Mouse (Mus musculus): ENCODE results near the gene Thsd7b. TPM values are rescaled to one million over a fixed set of nuclear protein-coding genes. Genes with fewer than 3 reads are reported as not detected.

The Thsd7b gene
- polyA plus RNA-seq, 1 experiment from 2014 or later, result 0.54 TPM

DNA sequence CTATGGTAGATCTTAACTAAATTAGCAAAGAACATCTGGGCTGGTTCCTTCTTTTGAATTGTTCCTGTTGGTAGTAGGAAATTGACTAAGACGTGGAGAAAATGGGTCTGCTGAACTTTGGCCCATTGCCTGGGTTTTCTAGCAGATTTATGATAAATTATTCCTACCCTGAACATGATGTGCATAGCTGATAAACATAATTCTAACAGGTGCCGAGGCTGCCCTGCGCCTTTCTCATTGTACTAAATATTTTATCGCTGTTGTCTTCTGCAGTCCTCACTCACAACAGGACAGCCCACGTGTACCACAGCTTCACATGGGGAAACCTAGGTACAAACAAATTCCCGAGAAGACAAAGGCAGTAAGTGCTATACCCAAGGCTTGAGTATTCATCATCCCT lies 83.5 kb downstream of the Thsd7b start:
- Histone ChIP-seq H3K4me2 (no peak overlapping the region), H3K27me3 (ENCODE audit: insufficient read depth, low read length) (no peaks in the 10 kb centered on the region), H3K4me1 (ENCODE audit: insufficient read depth) (no peaks in the 10 kb centered on the region), H3K9me3 (ENCODE audit: low read depth, low read length) (no peaks in the 10 kb centered on the region), H3K27ac (ENCODE audit: low read depth) (no peak overlapping the region), H3K36me3 (ENCODE audit: insufficient read depth) (no peaks in the 10 kb centered on the region), H3K9ac (no peak overlapping the region), H3K4me3 (ENCODE audit: low read depth, low read length) (no peak overlapping the region)
- WGBS, result 68% methylated on average over 6 of the region's 6 CpGs
- ATAC-seq (ENCODE audit: insufficient read depth) (no peak), DNase-seq (no peak)
- TF ChIP-seq CTCF (IDR thresholded peaks at IDR 0.05; ENCODE audit: low read depth), result no peak

DNA sequence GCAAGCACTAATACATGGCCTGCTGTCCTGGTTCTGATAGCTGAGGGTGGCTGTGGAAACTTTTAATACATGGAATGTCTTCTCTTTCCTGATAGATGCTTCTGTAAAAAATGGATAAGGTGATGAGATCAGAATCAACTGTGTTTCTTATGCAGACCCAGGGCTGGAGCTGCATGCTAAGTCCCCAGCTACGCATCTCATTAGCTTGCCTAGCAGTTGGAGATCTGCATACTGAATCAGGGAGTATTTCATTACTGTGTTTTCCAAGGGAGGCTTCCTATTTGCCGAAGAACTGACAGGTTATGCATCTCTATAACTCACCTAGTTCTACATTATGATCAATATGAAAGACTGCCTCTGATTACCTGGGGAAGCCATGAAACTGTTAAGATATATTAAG lies 84.3 kb downstream of the Thsd7b start:
- no peak for DNase-seq
- TF ChIP-seq CTCF (IDR thresholded peaks at IDR 0.05; ENCODE audit: low read depth), result no peak
- Histone ChIP-seq H3K4me2 (no peak overlapping the region), H3K27me3 (ENCODE audit: insufficient read depth, low read length) (no peaks in the 10 kb centered on the region), H3K36me3 (ENCODE audit: insufficient read depth) (no peaks in the 10 kb centered on the region), H3K4me1 (ENCODE audit: insufficient read depth) (no peaks in the 10 kb centered on the region), H3K9me3 (ENCODE audit: low read depth, low read length) (no peaks in the 10 kb centered on the region), H3K27ac (ENCODE audit: low read depth) (no peak overlapping the region), H3K4me3 (ENCODE audit: low read depth, low read length) (no peak overlapping the region), H3K9ac (no peak overlapping the region)
- 86% methylated on average over 2 of the region's 2 CpGs for WGBS
- no peak for ATAC-seq (ENCODE audit: insufficient read depth)

DNA sequence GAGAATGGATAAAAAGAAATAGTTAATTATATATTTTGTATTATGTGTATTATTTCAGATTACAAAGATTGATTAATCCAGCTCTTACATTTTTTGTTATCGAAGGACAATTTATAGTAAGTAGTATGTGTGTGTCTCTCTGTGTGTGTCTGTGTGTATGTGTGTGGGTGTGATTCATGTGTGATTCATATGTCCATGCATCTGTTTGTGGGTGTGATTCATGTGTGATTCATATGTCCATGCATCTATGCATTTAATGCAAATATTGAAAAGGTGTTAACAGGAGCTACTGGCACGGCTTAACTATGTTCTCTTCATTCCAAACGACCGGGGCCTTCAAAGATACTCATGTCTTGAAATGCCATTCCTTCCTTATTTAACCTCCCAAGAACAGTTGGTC lies 90.3 kb downstream of the Thsd7b start:
- 79% methylated on average over 4 of the region's 4 CpGs for WGBS
- H3K9ac ChIP-seq, result no peak overlapping the region
- ATAC-seq (ENCODE audit: insufficient read depth) (no peak), DNase-seq (no peak)
- no peaks in the 10 kb centered on the region for H3K27me3 ChIP-seq (ENCODE audit: insufficient read depth, low read length)
- H3K4me2 ChIP-seq, result no peak overlapping the region
- no peaks in the 10 kb centered on the region for H3K36me3 ChIP-seq (ENCODE audit: insufficient read depth)
- no peaks in the 10 kb centered on the region for H3K4me1 ChIP-seq (ENCODE audit: insufficient read depth)
- no peak for TF ChIP-seq CTCF (IDR thresholded peaks at IDR 0.05; ENCODE audit: low read depth)
- no peaks in the 10 kb centered on the region for H3K9me3 ChIP-seq (ENCODE audit: low read depth, low read length)
- no peak overlapping the region for H3K4me3 ChIP-seq (ENCODE audit: low read depth, low read length)
- no peak overlapping the region for H3K27ac ChIP-seq (ENCODE audit: low read depth)

DNA sequence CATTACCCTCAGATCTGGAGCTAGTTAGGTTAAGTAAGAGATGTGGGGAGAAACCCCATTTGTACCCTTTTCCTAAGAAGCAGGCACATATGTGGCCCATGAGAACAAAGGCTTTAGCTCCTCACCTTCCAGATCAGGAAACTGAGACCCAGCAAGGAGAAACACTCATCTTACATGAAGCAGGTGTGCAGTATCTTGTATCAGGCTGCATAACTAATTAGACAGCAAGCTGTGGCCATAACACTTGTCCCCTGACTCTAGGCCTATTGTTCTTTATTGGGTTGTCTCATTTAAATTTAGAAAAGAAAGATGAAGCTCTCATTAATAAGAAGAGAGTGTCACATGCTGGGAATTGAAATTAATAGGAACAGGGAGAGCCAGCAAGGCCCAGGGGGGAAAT lies 91.7 kb downstream of the Thsd7b start:
- DNase-seq, result no peak

DNA sequence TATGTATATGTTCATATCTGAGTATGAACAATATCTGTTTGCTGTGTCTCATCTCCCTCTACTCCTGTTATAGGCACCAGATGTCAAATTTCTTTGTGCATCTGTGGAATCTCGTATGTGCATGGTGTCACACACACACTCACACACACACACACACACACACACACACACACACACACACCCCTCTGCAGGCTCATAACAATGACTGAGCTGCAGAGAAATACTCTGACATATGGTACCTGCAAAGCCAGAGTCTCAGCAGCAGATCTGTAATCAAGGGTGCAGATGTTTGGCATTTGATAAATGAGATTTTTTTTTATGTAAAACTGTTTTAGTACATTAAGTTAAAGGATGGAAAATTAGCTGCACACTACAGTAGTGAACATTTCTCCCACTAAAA lies 92.5 kb downstream of the Thsd7b start:
- no peak for ATAC-seq (ENCODE audit: insufficient read depth)
- H3K27me3 ChIP-seq (ENCODE audit: insufficient read depth, low read length), result no peaks in the 10 kb centered on the region

More for the DNA sequence above, 91.7 kb downstream of the Thsd7b start:
- no peaks in the 10 kb centered on the region for H3K4me1 ChIP-seq (ENCODE audit: insufficient read depth)
- ATAC-seq (ENCODE audit: insufficient read depth), result no peak
- no peak overlapping the region for H3K4me2 ChIP-seq
- no peak for TF ChIP-seq CTCF (IDR thresholded peaks at IDR 0.05; ENCODE audit: low read depth)
- no peak overlapping the region for H3K9ac ChIP-seq
- no peak overlapping the region for H3K27ac ChIP-seq (ENCODE audit: low read depth)
- H3K9me3 ChIP-seq (ENCODE audit: low read depth, low read length), result no peaks in the 10 kb centered on the region
- H3K4me3 ChIP-seq (ENCODE audit: low read depth, low read length), result no peak overlapping the region
- no peaks in the 10 kb centered on the region for H3K36me3 ChIP-seq (ENCODE audit: insufficient read depth)
- no peaks in the 10 kb centered on the region for H3K27me3 ChIP-seq (ENCODE audit: insufficient read depth, low read length)

DNA sequence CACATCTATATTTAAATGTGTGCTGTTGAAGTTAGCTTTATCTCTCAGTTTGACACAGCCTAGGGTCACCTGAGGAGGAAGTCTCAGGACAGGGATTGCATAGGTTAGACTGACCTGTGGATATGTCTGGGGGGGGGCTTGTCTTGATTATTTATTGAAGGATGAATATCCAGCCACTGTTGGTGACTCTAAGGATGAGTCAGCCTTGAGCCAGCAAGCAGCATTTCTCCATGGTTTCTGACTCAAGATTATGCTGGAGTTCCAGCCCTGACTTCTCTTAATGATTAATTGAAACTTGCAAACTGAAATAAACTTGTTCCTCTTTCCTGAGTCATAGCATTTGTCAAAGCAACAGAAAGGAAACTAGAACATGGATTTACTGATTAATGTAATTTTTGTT lies 113.4 kb downstream of the Thsd7b start:
- Histone ChIP-seq H3K27me3 (ENCODE audit: insufficient read depth, low read length) (no peaks in the 10 kb centered on the region), H3K4me3 (ENCODE audit: low read depth, low read length) (no peak overlapping the region), H3K9ac (no peak overlapping the region), H3K9me3 (ENCODE audit: low read depth, low read length) (no peaks in the 10 kb centered on the region), H3K4me2 (no peak overlapping the region), H3K4me1 (ENCODE audit: insufficient read depth) (no peaks in the 10 kb centered on the region), H3K27ac (ENCODE audit: low read depth) (no peak overlapping the region), H3K36me3 (ENCODE audit: insufficient read depth) (no peaks in the 10 kb centered on the region)
- ATAC-seq (ENCODE audit: insufficient read depth), result no peak
- TF ChIP-seq CTCF (IDR thresholded peaks at IDR 0.05; ENCODE audit: low read depth), result no peak
- no peak for DNase-seq

More for the DNA sequence above, 92.5 kb downstream of the Thsd7b start:
- DNase-seq, result no peak
- H3K36me3 ChIP-seq (ENCODE audit: insufficient read depth), result no peaks in the 10 kb centered on the region
- 40% methylated on average over 1 of the region's 1 CpGs for WGBS
- no peaks in the 10 kb centered on the region for H3K9me3 ChIP-seq (ENCODE audit: low read depth, low read length)
- H3K9ac ChIP-seq, result no peak overlapping the region
- no peak for TF ChIP-seq CTCF (IDR thresholded peaks at IDR 0.05; ENCODE audit: low read depth)
- H3K4me1 ChIP-seq (ENCODE audit: insufficient read depth), result no peaks in the 10 kb centered on the region
- H3K4me2 ChIP-seq, result no peak overlapping the region
- H3K4me3 ChIP-seq (ENCODE audit: low read depth, low read length), result no peak overlapping the region
- H3K27ac ChIP-seq (ENCODE audit: low read depth), result no peak overlapping the region

DNA sequence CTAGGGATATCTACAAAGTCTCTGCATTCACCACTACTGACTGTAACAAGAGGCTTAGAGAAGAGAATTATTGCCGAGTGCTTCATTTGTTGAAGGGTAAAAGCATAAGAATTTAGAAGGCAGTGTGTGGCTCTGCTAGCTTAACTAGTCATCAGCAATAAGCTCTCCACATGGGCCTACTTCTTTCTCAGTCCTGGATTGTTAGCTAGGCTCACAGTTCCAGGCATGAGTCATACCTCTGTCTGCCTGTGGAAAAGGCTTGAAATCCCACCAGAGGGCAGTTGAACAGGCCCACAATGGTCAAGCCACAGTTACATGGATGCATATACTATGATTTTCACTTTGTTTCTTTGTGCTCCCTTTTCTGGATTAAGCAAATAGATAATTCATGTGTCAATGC lies 138.5 kb downstream of the Thsd7b start:
- H3K9me3 ChIP-seq (ENCODE audit: low read depth, low read length), result no peaks in the 10 kb centered on the region
- H3K9ac ChIP-seq, result no peak overlapping the region
- H3K27ac ChIP-seq (ENCODE audit: low read depth), result no peak overlapping the region
- no peak for DNase-seq
- 87% methylated on average over 1 of the region's 1 CpGs for WGBS
- ATAC-seq (ENCODE audit: insufficient read depth), result no peak
- H3K27me3 ChIP-seq (ENCODE audit: insufficient read depth, low read length), result no peaks in the 10 kb centered on the region
- no peaks in the 10 kb centered on the region for H3K4me1 ChIP-seq (ENCODE audit: insufficient read depth)
- H3K4me3 ChIP-seq (ENCODE audit: low read depth, low read length), result no peak overlapping the region
- no peaks in the 10 kb centered on the region for H3K36me3 ChIP-seq (ENCODE audit: insufficient read depth)
- TF ChIP-seq CTCF (IDR thresholded peaks at IDR 0.05; ENCODE audit: low read depth), result no peak
- no peak overlapping the region for H3K4me2 ChIP-seq

DNA sequence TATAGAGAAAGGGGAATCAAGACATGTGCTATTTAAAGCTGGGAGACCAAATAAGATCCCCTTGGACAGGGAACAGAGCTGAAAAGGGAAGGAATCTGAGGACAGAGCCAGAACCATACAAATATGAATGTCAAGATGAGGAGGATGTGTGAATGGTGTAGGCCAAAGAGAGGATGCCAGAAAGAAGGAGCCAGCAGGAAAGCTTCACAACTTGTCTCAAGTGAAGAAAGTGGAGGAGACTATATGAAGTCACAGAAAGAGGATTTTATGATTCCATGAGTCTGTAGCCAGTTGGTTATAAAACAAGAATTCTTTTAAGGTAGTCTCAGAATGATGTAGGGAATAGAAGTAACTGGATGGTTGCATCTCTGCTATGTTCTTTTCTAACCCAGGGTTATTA lies 148.5 kb downstream of the Thsd7b start:
- Histone ChIP-seq H3K4me2 (no peak overlapping the region), H3K4me3 (ENCODE audit: low read depth, low read length) (no peak overlapping the region), H3K36me3 (ENCODE audit: insufficient read depth) (no peaks in the 10 kb centered on the region), H3K9me3 (ENCODE audit: low read depth, low read length) (no peaks in the 10 kb centered on the region), H3K4me1 (ENCODE audit: insufficient read depth) (no peaks in the 10 kb centered on the region), H3K9ac (no peak overlapping the region), H3K27ac (ENCODE audit: low read depth) (no peak overlapping the region), H3K27me3 (ENCODE audit: insufficient read depth, low read length) (no peaks in the 10 kb centered on the region)
- no peak for TF ChIP-seq CTCF (IDR thresholded peaks at IDR 0.05; ENCODE audit: low read depth)
- DNase-seq, result no peak
- no peak for ATAC-seq (ENCODE audit: insufficient read depth)
